Mouse (Mus musculus): ENCODE results near the gene Cfap77. TPM values are rescaled to one million over a fixed set of nuclear protein-coding genes. Genes with fewer than 3 reads are reported as not detected.

The Cfap77 gene
- total RNA-seq, 2 experiments from 2014 or later: 2.2 to 2.4 TPM

GRCm38 (mm10) chr2:29053802-29054544, 893 bp downstream of the Cfap77 start:
- peak; percentile 62 for ATAC-seq (replicated peaks; ENCODE audit: low FRiP score, low TSS enrichment, poor library complexity, severe bottlenecking)

GRCm38 (mm10) chr2:29052943-29053454, 1.9 kb downstream of the Cfap77 start:
- ATAC-seq (replicated peaks; ENCODE audit: low FRiP score, low TSS enrichment, poor library complexity, severe bottlenecking): peak; percentile 37; the same call in 1 of the 2 replicates

- no peak for ATAC-seq (replicated peaks; ENCODE audit: low FRiP score, low TSS enrichment, poor library complexity, severe bottlenecking)
These were observed 2.9 kb downstream of the Cfap77 start for GRCm38 (mm10) chr2:29051932-29052331.

- no peak for ATAC-seq (replicated peaks; ENCODE audit: low FRiP score, low TSS enrichment, poor library complexity, severe bottlenecking)
These were observed 8.7 kb downstream of the Cfap77 start for GRCm38 (mm10) chr2:29046151-29046550.

- no peak for ATAC-seq (replicated peaks; ENCODE audit: low FRiP score, low TSS enrichment, poor library complexity, severe bottlenecking)
These were observed 12.7 kb downstream of the Cfap77 start for GRCm38 (mm10) chr2:29042124-29042523.

DNA sequence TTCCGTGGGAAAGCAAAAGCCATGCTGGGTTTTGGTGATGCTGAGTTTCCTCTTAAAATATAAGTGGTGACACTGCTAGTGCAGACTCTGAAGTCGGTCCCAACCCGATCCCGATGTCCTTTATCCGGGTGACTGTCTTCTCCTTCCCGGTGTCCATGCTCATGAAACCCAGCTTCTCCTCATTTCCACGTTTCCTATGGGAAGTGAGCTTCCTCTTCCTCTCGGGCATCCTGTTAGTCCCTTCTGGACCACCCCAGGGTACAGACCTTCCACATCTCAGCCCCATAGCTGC, 13.4 kb downstream of the Cfap77 start:
- ATAC-seq (replicated peaks; ENCODE audit: low FRiP score, low TSS enrichment, poor library complexity, severe bottlenecking): no peak

GRCm38 (mm10) chr2:29040594-29041476, 14.0 kb downstream of the Cfap77 start:
- ATAC-seq (replicated peaks; ENCODE audit: low FRiP score, low TSS enrichment, poor library complexity, severe bottlenecking): no peak

DNA sequence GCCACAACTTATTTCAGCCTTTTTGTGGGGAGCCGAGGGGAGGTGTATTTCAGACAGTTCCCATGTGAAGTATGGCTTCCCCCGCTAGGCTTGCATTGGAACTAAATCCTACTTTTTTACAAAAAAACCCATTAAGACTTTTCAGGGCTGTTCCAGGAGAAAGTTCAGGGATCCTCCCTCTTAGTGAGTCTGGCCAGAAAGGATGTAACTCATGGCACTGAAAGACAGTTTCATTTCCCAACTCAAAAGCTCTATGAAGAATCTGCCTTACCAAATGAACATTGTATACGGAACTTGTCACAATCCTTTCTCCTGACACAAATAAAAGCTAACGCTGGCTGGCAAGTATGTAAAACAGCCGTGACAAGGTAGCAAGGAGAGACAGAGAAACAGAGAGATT, 15.1 kb downstream of the Cfap77 start:
- ATAC-seq (replicated peaks; ENCODE audit: low FRiP score, low TSS enrichment, poor library complexity, severe bottlenecking): no peak

- ATAC-seq (replicated peaks; ENCODE audit: low FRiP score, low TSS enrichment, poor library complexity, severe bottlenecking): no peak
These were observed 19.2 kb downstream of the Cfap77 start for GRCm38 (mm10) chr2:29035698-29036097.

- ATAC-seq (replicated peaks; ENCODE audit: low FRiP score, low TSS enrichment, poor library complexity, severe bottlenecking): no peak
These were observed 20.1 kb downstream of the Cfap77 start for GRCm38 (mm10) chr2:29034542-29035475.

GRCm38 (mm10) chr2:29031951-29032350, 22.9 kb downstream of the Cfap77 start:
- no peak for ATAC-seq (replicated peaks; ENCODE audit: low FRiP score, low TSS enrichment, poor library complexity, severe bottlenecking)

DNA sequence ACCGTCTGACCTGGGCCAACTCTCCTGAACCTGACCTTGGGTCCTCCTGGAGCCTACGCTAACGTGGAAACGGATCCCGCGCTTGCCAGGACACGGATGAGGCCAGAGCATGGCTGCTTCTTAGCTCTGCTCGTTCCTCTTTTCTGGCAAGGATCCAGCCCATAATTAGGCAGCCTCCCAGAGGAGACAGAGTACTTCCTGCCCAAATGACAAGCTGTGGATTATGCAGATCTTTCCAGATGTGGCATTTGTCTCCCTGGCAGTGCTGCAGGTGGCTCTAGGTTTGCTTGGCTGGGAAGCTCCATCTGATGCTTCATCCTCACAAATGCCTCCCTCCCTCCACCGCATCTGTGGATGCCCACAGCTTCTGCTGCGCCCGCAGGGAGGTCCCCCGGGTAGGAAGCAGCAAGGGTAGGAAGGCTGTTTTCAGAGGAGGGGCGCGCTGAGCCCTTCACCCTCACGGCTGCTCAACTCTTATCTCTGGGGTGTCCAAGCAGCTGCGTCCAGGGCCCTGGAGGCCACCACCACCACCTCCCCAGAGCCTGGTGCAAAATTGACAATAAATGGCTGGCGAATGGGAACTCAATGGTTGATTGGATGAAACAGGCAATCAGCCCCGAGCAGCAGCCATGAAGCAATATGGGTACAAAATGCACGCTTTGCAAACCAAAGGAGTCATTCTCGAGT, 24.7 kb downstream of the Cfap77 start:
- no peak for ATAC-seq (replicated peaks; ENCODE audit: low FRiP score, low TSS enrichment, poor library complexity, severe bottlenecking)

GRCm38 (mm10) chr2:29025284-29025683, 29.6 kb downstream of the Cfap77 start:
- no peak for ATAC-seq (replicated peaks; ENCODE audit: low FRiP score, low TSS enrichment, poor library complexity, severe bottlenecking)

GRCm38 (mm10) chr2:29023001-29023400, 31.9 kb downstream of the Cfap77 start:
- ATAC-seq (replicated peaks; ENCODE audit: low FRiP score, low TSS enrichment, poor library complexity, severe bottlenecking): no peak

DNA sequence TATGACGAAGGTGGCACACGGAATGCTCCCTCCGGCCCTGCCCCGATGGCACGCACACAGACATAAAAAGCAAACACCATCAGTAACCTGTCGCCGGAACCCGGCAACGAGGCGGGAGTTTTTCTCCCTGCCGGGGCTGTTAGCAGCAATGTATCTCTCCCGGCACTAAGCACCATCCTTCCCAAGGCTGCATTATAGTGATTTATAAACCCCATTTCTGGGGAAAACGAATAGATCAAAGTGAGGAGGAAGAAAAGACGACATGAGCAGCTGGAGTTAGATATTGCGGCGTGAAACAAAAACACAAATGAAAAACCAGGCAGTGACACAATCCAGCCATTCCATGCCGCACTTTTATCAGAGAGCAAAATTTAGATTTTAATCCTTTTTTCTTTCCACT, 33.8 kb downstream of the Cfap77 start:
- ATAC-seq (replicated peaks; ENCODE audit: low FRiP score, low TSS enrichment, poor library complexity, severe bottlenecking): no peak

- ATAC-seq (replicated peaks; ENCODE audit: low FRiP score, low TSS enrichment, poor library complexity, severe bottlenecking): peak; percentile 87
These were observed 36.2 kb downstream of the Cfap77 start for GRCm38 (mm10) chr2:29018680-29019079.

DNA sequence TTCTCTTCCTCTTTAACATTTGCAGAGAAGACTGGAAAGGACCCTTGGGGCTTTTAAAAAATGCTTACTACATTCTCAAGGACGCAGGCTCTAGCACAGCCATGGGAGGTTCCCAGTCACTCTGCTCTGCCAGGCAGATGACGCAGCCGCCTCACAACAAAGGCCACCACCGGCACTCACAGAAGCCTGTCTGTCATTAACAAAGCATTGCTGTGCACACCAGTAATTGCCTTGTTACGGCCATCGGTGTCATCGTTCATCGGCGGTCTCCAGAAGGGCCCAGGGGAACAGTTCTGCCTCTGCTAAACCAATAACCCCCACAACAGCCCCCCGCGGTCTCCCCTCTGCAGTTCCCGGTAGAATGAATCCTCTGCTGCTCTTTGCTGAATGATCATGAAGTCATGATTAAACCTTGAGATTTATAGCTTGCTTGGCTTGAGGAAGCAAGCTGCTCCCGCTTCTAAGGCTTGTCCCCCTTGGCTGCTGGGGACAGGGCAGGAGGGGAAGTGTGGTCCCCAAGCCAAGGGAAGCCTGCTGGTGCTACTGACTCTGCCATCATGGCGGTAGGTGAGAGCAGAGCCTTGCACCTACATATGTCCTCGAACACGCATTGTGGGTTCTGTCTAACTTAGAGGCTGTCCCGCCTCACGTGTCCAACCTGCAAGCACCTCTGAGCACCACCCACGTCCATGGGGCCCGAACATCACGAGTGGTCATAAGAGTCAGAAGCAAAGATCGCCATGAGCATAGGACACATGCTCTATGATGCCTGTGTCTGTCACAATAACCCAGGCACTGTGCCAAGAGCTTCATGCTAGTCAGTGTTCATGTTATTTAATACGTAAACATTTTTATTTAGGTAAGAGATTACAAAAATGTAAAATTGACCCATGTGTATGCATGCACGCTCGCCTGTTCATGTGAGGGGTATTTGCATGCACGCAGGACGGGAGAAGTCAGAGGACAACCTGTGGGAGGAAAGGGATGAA, 38.0 kb downstream of the Cfap77 start:
- no peak for ATAC-seq (replicated peaks; ENCODE audit: low FRiP score, low TSS enrichment, poor library complexity, severe bottlenecking)

DNA sequence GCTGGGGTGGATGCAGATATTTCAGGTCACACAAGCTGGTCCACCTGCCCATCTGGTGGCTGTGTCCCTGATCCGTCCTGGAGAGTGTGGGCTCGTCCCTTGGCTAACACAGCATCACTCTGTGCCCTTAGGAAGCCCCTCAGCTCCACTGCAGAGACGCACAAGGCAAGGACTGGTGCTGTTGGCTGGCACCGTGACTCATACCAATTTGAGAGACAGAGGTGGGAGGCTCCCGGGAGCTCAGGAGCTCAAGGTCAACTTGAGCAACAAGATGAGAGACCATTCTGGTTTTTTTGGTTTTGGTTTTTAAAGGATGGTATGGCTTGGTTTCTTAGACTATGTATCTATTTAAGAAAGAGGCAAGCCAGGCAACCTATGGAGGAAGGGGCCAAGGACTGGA, 42.3 kb downstream of the Cfap77 start:
- no peak for ATAC-seq (replicated peaks; ENCODE audit: low FRiP score, low TSS enrichment, poor library complexity, severe bottlenecking)
